Mouse (Mus musculus) hindbrain, embryonic 11.5 days (tissue): ENCODE results near the gene Ccdc190. TPM values are rescaled to one million over a fixed set of nuclear protein-coding genes. Genes with fewer than 3 reads are reported as not detected.

Experiments
- ATAC-seq: fragments of 200-750 bp; cut with Nextera tagmentation; 2 replicates; pipeline ENCODE4 v1.8.0; 2017; ENCODE audit warnings: mild to moderate bottlenecking, moderate TSS enrichment, moderate library complexity; ENCODE audit not compliant: low FRiP score
- DNase-seq: peaks from one replicate; pipeline ENCODE4 v3.0.0-alpha.2; 2015; ENCODE audit warnings: low spot score
- H3K27ac ChIP-seq: fragments of 300-500 bp; sonication (generic); 2 replicates; pipeline ENCODE4 v1.5.1; 2014; ENCODE audit warnings: mild to moderate bottlenecking, low read depth, low read length
- H3K27me3 ChIP-seq: fragments of 300-500 bp; sonication (generic); 2 replicates; pipeline ENCODE4 v1.6.1; 2014; ENCODE audit warnings: mild to moderate bottlenecking, low read length, moderate library complexity, mixed read lengths; ENCODE audit not compliant: control insufficient read depth, insufficient read depth
- H3K36me3 ChIP-seq: fragments of 300-500 bp; sonication (generic); 2 replicates; pipeline ENCODE4 v1.6.1; 2014; ENCODE audit warnings: mild to moderate bottlenecking, low read length, moderate library complexity, mixed read lengths; ENCODE audit not compliant: control insufficient read depth, insufficient read depth
- H3K4me1 ChIP-seq: fragments of 300-500 bp; sonication (generic); replicated peaks from 2 replicates; pipeline ENCODE4 v1.6.1; 2014; ENCODE audit warnings: low read length, mixed read lengths; ENCODE audit not compliant: control insufficient read depth, insufficient read depth
- H3K4me2 ChIP-seq: fragments of 300-500 bp; sonication (generic); replicated peaks from 2 replicates; pipeline ENCODE4 v1.6.1; 2014; ENCODE audit warnings: mild to moderate bottlenecking, low read depth, low read length
- H3K4me3 ChIP-seq: fragments of 300-500 bp; sonication (generic); 2 replicates; pipeline ENCODE4 v1.5.1; 2014; ENCODE audit warnings: low read depth, low read length
- H3K9ac ChIP-seq: fragments of 300-500 bp; sonication (generic); 2 replicates; pipeline ENCODE4 v1.6.1; 2014; ENCODE audit warnings: low read depth, low read length
- H3K9me3 ChIP-seq: fragments of 300-500 bp; sonication (generic); 2 replicates; pipeline ENCODE4 v1.6.1; 2016; ENCODE audit warnings: low read length; ENCODE audit not compliant: control insufficient read depth
- WGBS: fragments of 180-500 bp; shearing (Covaris S2); extraction: QIAGEN DNeasy Blood & Tissue Kit; methylation state at CpG from one replicate; pipeline ENCODE4 v1.1.7; 2014; 5-methylcytosine and 5-hydroxymethylcytosine counted together
- polyA plus RNA-seq: library from polyadenylated mRNA; unstranded; fragments of >200 nt; fragmentation: Nextera tagmentation; extraction: Ambion mirVana; gene quantifications from 2 replicates; pipeline ENCODE4 v1.2.1, GENCODE M21; 2014

Gene Ccdc190
- polyA plus RNA-seq, 1 experiment from 2014 or later, result 0.69 TPM

DNA sequence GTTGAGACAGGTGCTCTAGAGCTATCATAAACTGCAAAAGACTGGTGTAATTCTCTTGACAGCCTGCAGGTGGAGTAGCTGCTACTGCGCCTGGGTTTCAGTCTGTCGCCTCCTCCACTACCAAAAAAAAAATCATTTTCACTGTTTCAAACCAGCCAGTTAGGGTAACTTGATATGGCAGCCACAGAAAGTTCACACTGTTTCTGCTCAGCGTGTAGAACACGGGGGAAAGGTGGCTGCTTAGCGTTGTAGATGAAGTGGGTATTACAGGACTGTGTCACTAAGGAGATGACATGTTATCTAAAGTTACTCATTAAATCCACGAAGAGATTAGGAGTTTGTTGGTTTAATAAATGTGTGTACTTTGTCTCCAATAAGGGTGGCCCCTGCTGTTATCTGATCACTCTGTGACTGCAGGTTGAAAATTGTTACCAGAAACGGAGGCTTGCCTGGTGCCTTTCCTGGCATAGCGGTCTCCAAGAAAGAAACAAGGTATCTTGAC is 6.7 kb upstream of the Ccdc190 start:
- Histone ChIP-seq H3K4me2 (no peak overlapping the region), H3K27ac (no peak overlapping the region), H3K4me1 (no peaks in the 10 kb centered on the region), H3K27me3 (no peaks in the 10 kb centered on the region), H3K36me3 (no peaks in the 10 kb centered on the region), H3K9ac (no peak overlapping the region), H3K9me3 (no peaks in the 10 kb centered on the region), H3K4me3 (no peak overlapping the region)
- DNase-seq (peak; percentile 60), ATAC-seq (no peak)
- WGBS, result 42% methylated on average over 8 of the region's 8 CpGs

DNA sequence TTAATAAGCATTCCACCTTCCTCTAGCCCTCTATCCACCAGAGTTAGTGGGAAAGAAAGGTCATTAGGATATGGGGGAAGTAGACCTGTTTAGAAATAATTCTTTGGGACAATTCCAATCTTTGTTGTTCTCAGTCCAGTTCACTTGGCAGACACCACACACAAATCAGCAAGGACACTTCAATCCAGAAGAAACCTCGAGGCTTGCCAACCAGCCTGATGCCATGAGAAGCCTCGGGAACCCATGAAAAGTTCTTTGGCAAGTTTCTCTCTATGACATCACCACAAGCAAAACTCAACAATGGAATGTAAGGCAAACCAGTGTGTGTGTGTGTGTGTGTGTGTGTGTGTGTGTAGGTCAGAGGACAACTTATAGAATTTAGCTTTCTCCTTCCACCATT is 3.9 kb upstream of the Ccdc190 start:
- Histone ChIP-seq H3K9me3 (no peaks in the 10 kb centered on the region), H3K27ac (no peak overlapping the region), H3K27me3 (no peaks in the 10 kb centered on the region), H3K4me1 (no peaks in the 10 kb centered on the region), H3K4me3 (no peak overlapping the region), H3K9ac (no peak overlapping the region), H3K4me2 (no peak overlapping the region), H3K36me3 (no peaks in the 10 kb centered on the region)
- DNase-seq, result no peak
- WGBS, result 91% methylated on average over 2 of the region's 2 CpGs
- no peak for ATAC-seq

DNA sequence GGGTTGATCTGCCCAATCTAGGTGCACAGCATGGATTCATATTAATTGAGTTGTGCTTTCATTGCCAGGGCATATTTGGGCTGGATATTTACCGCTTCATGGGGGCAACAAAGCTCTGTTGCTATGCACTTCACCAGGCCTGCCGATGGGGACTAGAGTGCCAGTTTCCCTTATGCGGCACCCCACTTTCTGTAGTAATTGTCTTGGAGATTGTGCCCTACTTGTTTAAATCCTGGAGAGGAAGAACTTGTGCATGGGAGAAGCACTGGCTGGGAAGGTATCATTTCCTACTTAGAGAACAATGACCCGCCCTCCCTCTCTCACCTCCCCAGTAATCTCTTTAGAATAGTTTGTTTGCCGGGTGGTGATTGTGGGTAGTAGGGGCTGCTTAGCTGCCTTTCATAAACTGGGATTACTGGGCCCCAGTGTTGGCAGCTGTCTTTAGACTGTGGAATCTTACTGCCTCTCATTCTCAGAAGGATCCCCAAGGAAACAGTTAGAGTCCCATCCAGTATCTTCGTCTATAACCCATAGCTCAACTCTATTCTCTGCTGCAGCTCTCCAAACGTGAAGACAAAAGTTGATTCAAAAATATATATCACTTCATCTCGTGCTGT is 587 bp upstream of the Ccdc190 start:
- ATAC-seq, result no peak
- 63% methylated on average over 8 of the region's 8 CpGs for WGBS
- Histone ChIP-seq H3K4me1 (no peaks in the 10 kb centered on the region), H3K36me3 (no peaks in the 10 kb centered on the region), H3K4me2 (no peak overlapping the region), H3K9me3 (no peaks in the 10 kb centered on the region), H3K27me3 (no peaks in the 10 kb centered on the region), H3K27ac (no peak overlapping the region), H3K4me3 (no peak overlapping the region), H3K9ac (no peak overlapping the region)
- DNase-seq, result no peak

DNA sequence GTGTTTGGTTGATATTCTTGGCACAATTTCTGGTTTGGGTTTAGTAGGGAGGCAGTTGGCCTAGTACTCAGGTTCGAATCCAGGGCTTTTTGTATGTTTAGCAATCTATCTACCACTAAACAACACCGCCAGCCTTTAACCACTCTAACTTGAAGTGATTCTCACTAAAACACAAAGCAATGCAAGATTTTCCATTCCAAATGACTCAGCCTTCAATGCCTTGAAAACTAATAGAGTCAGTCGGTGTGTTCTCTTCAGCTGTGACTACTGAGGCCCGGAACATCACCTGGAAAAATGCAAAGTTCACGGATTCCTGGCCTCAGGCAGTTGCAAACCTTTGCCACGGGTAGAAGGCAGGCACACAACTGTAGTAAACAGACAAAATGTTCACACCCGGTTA is 3.2 kb downstream of the Ccdc190 start:
- Histone ChIP-seq H3K4me1 (no peaks in the 10 kb centered on the region), H3K27ac (no peak overlapping the region), H3K9me3 (no peaks in the 10 kb centered on the region), H3K36me3 (no peaks in the 10 kb centered on the region), H3K9ac (no peak overlapping the region), H3K4me3 (no peak overlapping the region), H3K4me2 (no peak overlapping the region), H3K27me3 (no peaks in the 10 kb centered on the region)
- ATAC-seq (no peak), DNase-seq (no peak)
- 85% methylated on average over 7 of the region's 7 CpGs for WGBS

DNA sequence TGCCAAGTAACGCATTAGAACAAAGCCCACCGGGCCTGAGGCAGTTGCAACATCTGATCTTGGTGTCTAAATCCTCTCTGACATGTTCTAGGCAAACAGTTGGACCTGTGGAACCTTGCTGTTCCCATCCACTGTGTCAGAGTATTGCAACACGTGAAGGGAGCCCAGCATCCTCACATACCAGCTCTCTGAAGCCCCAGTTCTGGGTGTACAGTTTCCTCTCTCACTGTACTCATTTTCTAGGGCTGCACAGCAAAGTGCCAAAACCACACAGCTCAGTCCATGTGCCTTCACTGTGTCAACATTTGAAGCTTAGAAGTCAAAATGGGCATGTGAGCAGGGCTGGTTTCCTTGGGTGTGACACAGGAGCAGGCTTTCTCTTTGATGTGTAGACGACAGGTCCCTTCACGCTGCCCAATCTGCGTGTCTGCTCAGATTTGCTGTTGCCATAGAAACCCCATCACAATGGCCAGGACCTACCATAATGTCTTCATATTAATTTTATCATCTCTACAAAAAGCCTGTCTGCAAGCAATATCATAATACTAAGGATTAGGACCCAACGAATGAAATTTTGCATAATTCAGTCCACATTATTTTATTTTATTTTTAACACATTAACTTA is 3.8 kb downstream of the Ccdc190 start:
- Histone ChIP-seq H3K4me1 (no peaks in the 10 kb centered on the region), H3K36me3 (no peaks in the 10 kb centered on the region), H3K27me3 (no peaks in the 10 kb centered on the region), H3K9ac (no peak overlapping the region), H3K9me3 (no peaks in the 10 kb centered on the region), H3K27ac (no peak overlapping the region), H3K4me2 (no peak overlapping the region), H3K4me3 (no peak overlapping the region)
- ATAC-seq, result no peak
- DNase-seq, result no peak
- 80% methylated on average over 7 of the region's 7 CpGs for WGBS

DNA sequence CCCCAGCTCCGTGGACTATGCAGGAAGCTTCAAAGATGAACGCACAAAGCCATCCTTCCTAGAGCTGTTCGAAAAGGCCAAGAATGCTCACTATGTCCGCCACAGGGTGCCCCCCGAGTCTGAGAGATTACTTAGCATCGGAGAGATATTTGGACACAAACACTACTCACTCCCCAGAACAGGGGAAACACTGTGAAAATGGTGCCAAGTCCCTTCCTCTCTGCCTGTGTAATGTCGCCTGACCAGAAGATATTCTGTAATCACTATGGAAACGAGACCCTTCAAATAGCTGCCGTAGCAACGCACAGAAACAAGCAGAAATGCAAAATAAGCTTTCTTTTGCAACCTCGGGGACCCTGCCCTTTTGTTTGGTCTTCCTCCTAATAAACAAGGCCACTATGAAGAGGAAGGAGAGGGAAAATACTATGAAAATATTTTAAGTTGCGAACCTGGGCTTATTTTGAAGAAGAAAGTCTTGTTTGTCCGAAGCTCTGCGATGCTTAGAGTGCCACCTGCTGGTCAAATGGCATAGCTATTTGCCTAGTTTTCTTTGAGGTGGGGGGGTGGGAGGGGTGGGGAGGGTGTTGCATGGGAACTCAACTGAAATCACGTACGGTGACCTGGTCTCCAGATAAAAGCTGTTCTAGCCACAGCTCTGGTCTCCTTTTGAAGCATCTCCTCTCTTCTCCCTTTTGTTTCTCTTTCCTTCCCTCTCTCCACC is 5.7 kb downstream of the Ccdc190 start:
- ATAC-seq, result peak; percentile 57
- 45% methylated on average over 16 of the region's 16 CpGs for WGBS
- Histone ChIP-seq H3K27me3 (no peaks in the 10 kb centered on the region), H3K4me2 (no peak overlapping the region; the same call in 1 of the 2 replicates), H3K4me1 (no peaks in the 10 kb centered on the region), H3K36me3 (no peaks in the 10 kb centered on the region), H3K27ac (no peak overlapping the region), H3K9ac (peak overlapping the region; percentile 16; the same call in 1 of the 2 replicates), H3K4me3 (no peak overlapping the region), H3K9me3 (no peaks in the 10 kb centered on the region)
- peak; percentile 75 for DNase-seq

DNA sequence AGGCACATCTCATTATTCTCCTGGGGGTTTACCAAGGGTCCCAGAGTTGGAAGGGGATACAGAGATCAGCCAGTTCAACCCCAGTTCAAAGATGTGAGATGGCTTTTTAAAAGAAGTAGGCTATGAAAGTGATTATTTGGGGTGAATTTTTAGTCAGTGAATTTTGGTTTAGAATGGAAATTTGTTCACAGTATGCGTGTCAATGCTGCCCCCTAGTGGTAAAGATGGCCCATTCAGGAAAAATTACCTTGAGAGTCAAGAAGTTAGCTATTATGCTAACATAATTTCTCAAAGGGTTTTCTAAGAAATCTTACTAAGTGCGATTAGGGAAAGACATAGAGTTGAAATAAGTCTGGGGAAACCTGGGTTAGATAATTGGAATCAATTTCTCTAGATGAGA is 10.9 kb downstream of the Ccdc190 start:
- no peak for ATAC-seq
- Histone ChIP-seq H3K27me3 (no peaks in the 10 kb centered on the region), H3K27ac (no peak overlapping the region), H3K4me2 (no peak overlapping the region), H3K9me3 (no peaks in the 10 kb centered on the region), H3K4me1 (no peaks in the 10 kb centered on the region), H3K9ac (no peak overlapping the region), H3K36me3 (no peaks in the 10 kb centered on the region), H3K4me3 (no peak overlapping the region)
- peak; percentile 79 for DNase-seq
- WGBS, result 8% methylated on average over 2 of the region's 2 CpGs

DNA sequence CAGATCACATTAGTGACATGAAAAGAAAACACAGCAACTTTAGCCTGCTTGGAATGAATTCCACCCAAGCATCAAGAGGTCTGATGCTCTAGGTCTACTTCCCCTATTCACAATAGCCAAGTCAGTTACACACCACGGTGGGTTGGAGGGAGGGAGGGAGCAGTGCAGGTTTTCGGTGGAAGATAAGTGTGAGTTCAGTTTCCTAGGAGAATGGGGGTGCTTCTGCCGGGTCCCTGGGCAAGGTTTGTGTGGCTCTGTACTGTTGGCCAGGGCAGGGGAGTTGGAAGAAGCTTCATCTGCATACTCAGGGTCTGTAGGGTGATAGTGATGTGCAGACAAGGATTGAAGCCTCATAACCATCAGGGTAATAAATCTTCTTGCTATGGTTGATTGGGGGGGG is 17.6 kb downstream of the Ccdc190 start:
- H3K4me3 ChIP-seq, result no peak overlapping the region
- no peaks in the 10 kb centered on the region for H3K4me1 ChIP-seq
- H3K9me3 ChIP-seq, result no peaks in the 10 kb centered on the region
- DNase-seq, result no peak
- 66% methylated on average over 3 of the region's 3 CpGs for WGBS
- H3K27ac ChIP-seq, result no peak overlapping the region
- H3K4me2 ChIP-seq, result no peak overlapping the region
- H3K27me3 ChIP-seq, result no peaks in the 10 kb centered on the region
- H3K9ac ChIP-seq, result no peak overlapping the region
- no peak for ATAC-seq
- H3K36me3 ChIP-seq, result no peaks in the 10 kb centered on the region
